Mouse (Mus musculus) gastrocnemius, postnatal 4 days (tissue): ENCODE results near the gene Ggt1. TPM values are rescaled to one million over a fixed set of nuclear protein-coding genes. Genes with fewer than 3 reads are reported as not detected.
A peak's percentile ranks its signal among the peaks of the same experiment; 100 is the strongest.

Source experiments
- DNase-seq, 2 experiments: peaks; one replicate each; pipeline ENCODE4 v3.0.0; 2021 to 2022; ENCODE audit warnings: low spot score in 2 of 2, mixed read lengths in 2 of 2
- total RNA-seq, 2 experiments: library from RNA; stranded (reverse); gene quantifications; 2 replicates each; pipeline ENCODE4 v1.2.3; 2021

Gene Ggt1
- total RNA-seq, 2 experiments from 2014 or later = 0.66 to 0.80 TPM

DNA sequence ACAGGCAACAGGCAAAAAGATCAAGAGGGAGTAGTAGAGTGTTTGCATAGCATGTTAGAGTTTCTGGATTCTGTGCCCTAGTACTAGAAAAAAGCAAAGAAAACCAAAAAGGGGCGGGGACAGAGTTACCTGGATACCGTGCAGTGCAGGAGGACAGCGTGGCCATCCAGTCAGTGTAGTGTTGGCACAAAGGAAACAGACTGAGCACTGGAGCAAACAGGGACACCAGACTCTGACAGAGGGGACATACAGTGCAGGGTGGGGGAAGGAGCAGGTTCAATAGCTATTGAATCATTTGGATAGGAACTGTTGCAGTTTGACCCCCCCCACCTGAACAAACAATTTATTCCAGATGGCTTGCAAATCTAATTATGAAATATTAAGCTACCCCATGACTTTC, 65.6 kb downstream of the Ggt1 start:
- DNase-seq = no peak

DNA sequence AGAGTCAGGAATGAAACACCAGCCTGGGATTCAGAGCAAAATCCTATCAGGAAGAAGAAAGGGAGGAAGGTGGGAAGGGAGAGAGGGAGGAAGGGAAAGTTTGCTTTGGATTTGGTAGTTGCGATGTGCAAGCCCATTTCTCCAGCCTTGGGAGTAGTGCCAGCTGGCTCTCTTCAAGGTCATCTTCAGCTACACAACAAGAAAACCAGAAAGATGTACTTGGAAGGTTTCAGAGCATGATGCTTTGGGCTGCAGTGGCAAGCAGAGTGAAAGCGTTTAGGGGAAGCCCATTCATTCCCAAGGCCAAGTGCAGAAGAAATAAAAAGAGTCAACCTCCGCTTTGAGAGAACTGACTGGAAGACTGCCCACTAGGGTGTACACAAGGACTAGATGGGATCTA, 66.1 kb downstream of the Ggt1 start:
- peak in 1 of 2 experiments; percentile 35 for DNase-seq

DNA sequence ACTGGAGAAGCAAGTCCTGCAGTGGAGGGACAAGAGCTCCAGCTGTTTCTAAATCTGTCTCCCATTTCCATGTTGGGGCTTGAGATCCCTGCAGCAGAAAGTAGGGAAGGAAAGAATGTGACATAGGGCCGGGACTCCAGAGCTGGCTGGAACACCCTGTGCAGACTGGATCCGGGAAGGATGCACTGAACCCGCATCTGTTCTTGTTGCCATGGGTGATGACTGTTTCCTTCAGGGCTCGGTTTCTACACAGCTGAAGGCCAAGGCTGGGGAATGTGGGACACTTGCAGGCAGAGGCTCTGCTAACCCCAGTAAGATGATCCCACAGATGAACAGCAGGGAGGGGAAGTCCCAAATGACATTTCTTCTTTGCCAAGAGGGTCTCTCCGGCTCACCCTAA, 71.2 kb downstream of the Ggt1 start:
- DNase-seq = peak in 1 of 2 experiments; percentile 57

DNA sequence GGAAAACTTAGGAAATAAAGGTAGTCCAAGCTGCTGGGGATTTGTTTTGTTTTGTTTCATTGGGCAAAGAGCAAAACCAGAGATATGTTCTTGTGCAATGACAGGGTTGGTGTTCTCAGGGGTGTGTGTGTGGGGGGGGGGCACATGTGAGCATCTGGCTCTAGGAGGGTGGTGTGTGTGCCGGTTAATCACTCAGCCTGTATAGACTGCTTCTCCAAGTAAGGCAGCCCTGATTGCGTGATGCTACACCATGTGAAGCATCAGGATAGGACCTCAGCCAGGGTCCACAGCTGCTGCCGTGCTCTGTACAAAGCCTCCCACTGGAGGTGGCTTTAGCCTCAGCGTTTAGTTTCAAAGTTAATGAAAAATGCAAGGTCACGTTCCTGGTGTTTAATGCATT, 71.6 kb downstream of the Ggt1 start:
- peak in 1 of 2 experiments; percentile 60 for DNase-seq

DNA sequence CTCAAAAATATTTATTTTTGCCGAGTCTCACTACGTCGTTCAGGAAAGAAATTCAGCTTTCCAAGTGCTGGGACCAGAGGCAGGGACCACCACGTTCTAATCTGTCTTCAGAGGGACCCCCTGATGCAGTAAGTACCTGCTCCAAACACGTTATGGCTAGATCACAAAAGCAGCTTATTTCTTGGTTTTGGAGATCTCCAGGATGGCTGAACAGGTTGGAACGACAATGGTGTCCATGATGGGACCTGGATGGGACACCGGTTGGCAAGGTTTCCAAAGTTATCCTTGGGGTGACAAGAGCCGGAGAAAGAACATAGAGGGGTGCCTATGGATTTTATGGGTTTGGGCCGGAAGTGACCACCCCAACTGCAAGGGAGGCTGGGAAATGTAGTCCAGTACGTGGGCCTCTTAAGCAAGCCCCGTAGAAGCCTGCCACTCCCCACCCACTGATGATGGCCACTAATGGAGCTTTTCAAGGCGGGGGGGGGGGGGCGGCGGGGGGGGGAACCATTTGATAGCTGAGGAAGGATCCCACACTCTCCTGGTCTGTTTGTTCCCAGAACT, 72.3 kb downstream of the Ggt1 start:
- DNase-seq = no peak

DNA sequence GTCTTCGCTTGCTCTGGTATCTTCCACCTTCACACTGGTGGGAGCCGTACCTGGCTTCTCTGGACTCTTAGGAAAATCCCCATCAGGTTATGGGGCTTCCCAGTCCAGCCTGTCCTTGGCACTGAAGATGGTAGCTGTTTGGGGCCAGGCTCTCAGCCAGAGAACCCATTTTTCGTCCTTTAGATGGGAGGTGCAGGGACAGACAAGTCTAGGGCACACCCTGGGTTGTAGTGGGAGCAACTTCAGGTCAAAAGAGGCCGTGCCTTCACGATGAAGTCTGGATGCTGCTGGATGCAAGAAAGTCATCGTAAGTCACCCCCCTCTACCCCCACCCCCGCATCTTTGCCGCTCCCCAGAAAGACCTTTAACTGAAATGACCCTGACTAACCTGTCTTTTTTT, 73.2 kb downstream of the Ggt1 start:
- DNase-seq = no peak

DNA sequence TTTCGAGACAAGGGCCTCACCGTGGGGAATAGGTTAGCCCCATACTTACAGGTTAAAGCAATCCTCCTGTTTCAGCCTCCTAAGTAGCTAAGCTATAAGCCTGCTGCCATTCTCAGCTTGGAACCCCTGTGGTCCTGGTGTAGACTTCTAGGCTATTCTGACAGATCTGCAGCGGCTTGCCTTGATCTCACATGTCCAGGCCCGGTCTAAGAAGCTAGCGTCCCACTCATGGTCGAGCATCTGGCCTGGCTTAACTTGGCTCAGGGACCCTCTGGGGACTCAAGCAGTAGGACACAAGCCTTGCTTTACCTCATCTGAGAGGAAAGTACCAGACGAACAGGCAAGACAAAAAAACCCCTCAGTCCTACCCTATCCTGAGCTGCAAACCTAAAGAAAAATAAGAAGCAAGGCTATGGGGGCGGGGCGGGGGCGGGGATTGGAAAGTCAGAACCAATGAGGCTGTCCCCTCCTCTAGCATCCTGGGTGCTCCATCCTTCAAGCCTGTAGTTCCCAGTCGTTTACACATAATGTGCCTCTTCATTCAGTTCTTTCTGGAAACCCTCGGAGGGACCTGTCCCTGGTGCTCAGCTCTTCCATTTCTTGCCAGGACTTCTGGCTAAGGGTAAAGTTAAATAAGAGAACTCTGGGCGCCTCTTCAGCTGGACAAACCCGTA, 73.8 kb downstream of the Ggt1 start:
- no peak for DNase-seq

DNA sequence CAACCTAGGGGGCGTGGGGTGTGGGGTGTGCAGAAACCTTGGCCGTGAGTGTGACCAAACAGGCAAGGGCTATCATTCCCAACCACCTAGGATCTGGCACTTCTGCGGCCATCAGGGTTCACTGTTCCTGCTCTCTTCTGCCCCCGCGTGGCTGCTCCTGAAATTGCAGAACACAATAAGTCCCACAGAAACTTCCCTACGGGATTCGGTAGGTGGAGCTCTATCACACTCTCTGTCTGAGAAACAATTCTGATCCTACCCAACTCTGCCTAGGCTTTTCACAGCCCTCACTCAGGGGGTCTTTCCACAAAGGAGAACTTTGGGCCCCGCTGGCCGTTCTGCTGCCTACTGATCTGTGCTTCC, 74.3 kb downstream of the Ggt1 start:
- peak; percentile 66 to 74 for DNase-seq

Other genes with a start within 250 kb of the Ggt1 start
- 1 to 10 TPM; 4.4 to 5.5 TPM for gene Adora2a, start 244.7 kb upstream of the Ggt1 start, total RNA-seq
- under 1 TPM; 0.29 to 0.39 TPM for gene Upb1, start 160.5 kb upstream of the Ggt1 start, total RNA-seq
- gene Snrpd3, start 44.1 kb upstream of the Ggt1 start, total RNA-seq = 100 to 1,000 TPM; 103 to 106 TPM
- gene Gucd1, start 43.6 kb upstream of the Ggt1 start, total RNA-seq = 10 to 100 TPM; 39.5 to 39.9 TPM
- gene Lrrc75b, start 1.3 kb upstream of the Ggt1 start, total RNA-seq = 1 to 10 TPM; 2.8 to 3.3 TPM
- gene Ggt5, start 27.7 kb downstream of the Ggt1 start, total RNA-seq = 10 to 100 TPM; 10.8 to 13.1 TPM
- gene Susd2, start 82.4 kb downstream of the Ggt1 start, total RNA-seq = 1 to 10 TPM; 4.4 to 5.0 TPM
- 10 to 100 TPM; 29.1 to 30.4 TPM for gene Cabin1, start 202.7 kb downstream of the Ggt1 start, total RNA-seq
- 10 to 100 TPM; 28.2 to 29.4 TPM for gene Ddt, start 211.8 kb downstream of the Ggt1 start, total RNA-seq
- not detected for gene Gm20441, start 219.3 kb downstream of the Ggt1 start, total RNA-seq
- 1 to 10 TPM; 5.4 to 6.8 TPM for gene Gstt3, start 219.8 kb downstream of the Ggt1 start, total RNA-seq
- gene Gstt1, start 237.0 kb downstream of the Ggt1 start, total RNA-seq = 10 to 100 TPM; 10.2 to 11.8 TPM